ENCODE assay signal across 11 mouse cellular contexts in the genomic region with DNA sequence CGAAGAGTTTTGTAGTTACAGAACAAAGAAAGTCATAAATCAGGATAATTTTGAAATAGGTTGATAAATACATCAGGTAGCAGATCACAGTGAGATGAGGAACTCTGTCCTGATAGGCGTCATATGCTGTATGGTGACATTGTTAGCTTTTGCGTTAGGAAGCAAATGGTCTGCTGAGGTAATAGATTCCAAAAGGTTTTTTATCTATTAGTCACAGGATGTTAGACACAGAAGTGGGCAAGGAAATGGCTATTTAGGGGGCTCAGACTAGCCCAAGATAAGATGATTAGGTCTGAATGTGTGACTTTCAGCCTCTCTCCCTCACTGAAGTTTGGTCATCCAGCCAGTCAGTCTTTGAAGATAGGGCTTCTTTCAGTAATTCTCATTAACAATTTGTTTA. TPM values are rescaled to one million over a fixed set of nuclear protein-coding genes. Genes with fewer than 3 reads are reported as not detected.
DNase-seq lines count a peak whose midpoint lies in the region; ATAC-seq lines count a peak whose summit lies in the region.
"Had no signal": no experiment of that assay in that cellular context is flagged by ENCODE, and none has a peak within 500 bp of the region (broad histone marks: within the 10 kb centered on the region; RNA-seq: fewer than 3 reads in every experiment).

No protein-coding gene starts in this region.

- H3K27me3 ChIP-seq in heart, embryonic 13.5 days (replicated peaks): no peaks in the 10 kb centered on the region
- H3K27me3 ChIP-seq in liver, embryonic 11.5 days (replicated peaks; ENCODE audit: control insufficient read depth, insufficient read depth, low read length): no peaks in the 10 kb centered on the region
- H3K27me3 ChIP-seq in limb, embryonic 12.5 days: no peaks in the 10 kb centered on the region

- H3K4me1 ChIP-seq in heart, embryonic 13.5 days: peaks cover 85% of the 10 kb centered on the region
- H3K4me1 ChIP-seq in liver, embryonic 11.5 days (replicated peaks; ENCODE audit: control insufficient read depth, insufficient read depth, low read length): peaks cover 39% of the 10 kb centered on the region
- H3K4me1 ChIP-seq in brown adipose tissue, adult 24 weeks (ENCODE audit: control insufficient read depth, insufficient read depth, insufficient read length, low read length): peaks cover 42% of the 10 kb centered on the region
- H3K4me1 ChIP-seq in limb, embryonic 12.5 days (replicated peaks): peaks cover 95% of the 10 kb centered on the region

- H3K9ac ChIP-seq in heart, embryonic 13.5 days: no peak overlapping the region; the same call in 1 of the 2 replicates
- H3K9ac ChIP-seq in liver, embryonic 11.5 days (ENCODE audit: low read depth, low read length): no peak overlapping the region
- H3K9ac ChIP-seq in limb, embryonic 12.5 days (replicated peaks): no peak overlapping the region

- no peak for DNase-seq in heart, postnatal 36 days
- DNase-seq in liver, embryonic 11.5 days (ENCODE audit: low spot score): no peak
- no peak for DNase-seq in liver
- DNase-seq in right cerebral cortex, postnatal 10 days (ENCODE audit: low spot score in 2 of 2): no peak
- no peak for DNase-seq in thymus, postnatal 4 days

- H3K36me3 ChIP-seq in heart, embryonic 13.5 days: no peaks in the 10 kb centered on the region
- H3K36me3 ChIP-seq in liver, embryonic 11.5 days (ENCODE audit: control insufficient read depth, insufficient read depth, low read length): no peaks in the 10 kb centered on the region
- no peaks in the 10 kb centered on the region; the same call in 1 of the 2 replicates for H3K36me3 ChIP-seq in limb, embryonic 12.5 days

- intact Hi-C loops in heart, postnatal 36 days (cut with DNase I): no loop called here

- ATAC-seq in heart, embryonic 13.5 days (ENCODE audit: extremely low read depth, insufficient number of reproducible peaks, low FRiP score, low TSS enrichment): no peak
- ATAC-seq in liver, embryonic 11.5 days (replicated peaks; ENCODE audit: low FRiP score): no peak
- ATAC-seq in limb, embryonic 12.5 days (ENCODE audit: insufficient number of reproducible peaks, insufficient read depth, low FRiP score, low TSS enrichment, low read depth): no peak
- ATAC-seq: CD4-positive, CD25-positive, alpha-beta regulatory T cell, adult 4 months had no signal

- WGBS in heart, embryonic 13.5 days: 41% methylated on average over 3 of the region's 3 CpGs
- 27% methylated on average over 3 of the region's 3 CpGs for WGBS in liver, embryonic 11.5 days
- 50% methylated on average over 3 of the region's 3 CpGs for WGBS in limb, embryonic 12.5 days

- peak overlapping the region; percentile 71 for H3K27ac ChIP-seq in heart, embryonic 13.5 days (replicated peaks)
- H3K27ac ChIP-seq in liver, embryonic 11.5 days (ENCODE audit: low read depth, low read length): no peak overlapping the region
- H3K27ac ChIP-seq in brown adipose tissue, adult 24 weeks (replicated peaks; ENCODE audit: low read depth, low read length): peak overlapping the region; percentile 93
- peak overlapping the region; percentile 24; the same call in 1 of the 2 replicates for H3K27ac ChIP-seq in limb, embryonic 12.5 days

- H3K4me3 ChIP-seq in heart, embryonic 13.5 days: no peak overlapping the region
- H3K4me3 ChIP-seq in liver, embryonic 11.5 days (ENCODE audit: low read depth, low read length): no peak overlapping the region
- no peak overlapping the region for H3K4me3 ChIP-seq in brown adipose tissue, adult 24 weeks (ENCODE audit: insufficient read depth, low read depth, low read length)
- no peak overlapping the region for H3K4me3 ChIP-seq in limb, embryonic 12.5 days (replicated peaks)

- H3K4me2 ChIP-seq in heart, embryonic 13.5 days: peak overlapping the region; percentile 50; the same call in 1 of the 2 replicates
- H3K4me2 ChIP-seq in liver, embryonic 11.5 days: peak overlapping the region; percentile 29; the same call in 1 of the 2 replicates
- no peak overlapping the region for H3K4me2 ChIP-seq in limb, embryonic 12.5 days

- no peaks in the 10 kb centered on the region for H3K9me3 ChIP-seq in heart, embryonic 13.5 days
- H3K9me3 ChIP-seq in liver, embryonic 11.5 days (ENCODE audit: control insufficient read depth, low read length): no peaks in the 10 kb centered on the region
- H3K9me3 ChIP-seq in limb, embryonic 12.5 days: no peaks in the 10 kb centered on the region

RNA-seq across cellular contexts. Expression of gene Flnb, which starts 33.2 kb away (rescaled TPM):
- 7.5 and 8.5 TPM in 2 replicates for polyA plus RNA-seq in heart, embryonic 13.5 days (2015; fragmentation: Nextera tagmentation; extraction: Ambion mirVana)
- total RNA-seq in heart, postnatal 36 days (2021): 10 to 100 TPM; 23.0 to 24.1 TPM
- 13.3 and 14.2 TPM in 2 replicates for polyA plus RNA-seq in liver, embryonic 11.5 days (2014; fragmentation: Nextera tagmentation; extraction: Ambion mirVana)
- 7.8 and 14.1 TPM in 2 replicates for polyA plus RNA-seq in brown adipose tissue, adult 24 weeks (2012; ENCODE audit: insufficient read depth, insufficient read length, missing spikeins)
- 56.7 and 61.9 TPM in 2 replicates for polyA plus RNA-seq in limb, embryonic 12.5 days (2016; fragmentation: Nextera tagmentation; extraction: Ambion mirVana)

RNA-seq across cellular contexts. Expression of gene Gm26661, which starts 59.5 kb away (rescaled TPM):
- not detected in 2 replicates for polyA plus RNA-seq in heart, embryonic 13.5 days (2015; fragmentation: Nextera tagmentation; extraction: Ambion mirVana)
- total RNA-seq in heart, postnatal 36 days (2021): not detected
- polyA plus RNA-seq in liver, embryonic 11.5 days (2014; fragmentation: Nextera tagmentation; extraction: Ambion mirVana): not detected in 2 replicates
- not detected in 2 replicates for polyA plus RNA-seq in brown adipose tissue, adult 24 weeks (2012; ENCODE audit: insufficient read depth, insufficient read length, missing spikeins)
- not detected in 2 replicates for polyA plus RNA-seq in limb, embryonic 12.5 days (2016; fragmentation: Nextera tagmentation; extraction: Ambion mirVana)
- total RNA-seq: left cerebral cortex, postnatal 25 days; megakaryocyte-erythroid progenitor cell, adult 5-6 weeks had no signal
- polyA plus RNA-seq: CD4-positive, CD25-positive, alpha-beta regulatory T cell, adult 4 months had no signal
